In genomic region chr8:105265128-105265527, GRCm38 (mm10) we compare ENCODE assay signal across 8 mouse cellular contexts. TPM values are rescaled to one million over a fixed set of nuclear protein-coding genes. Genes with fewer than 3 reads are reported as not detected.
DNase-seq lines count a peak whose midpoint lies in the region; ATAC-seq and TF ChIP-seq lines count a peak whose summit lies in the region.

No protein-coding gene starts in this region.

- WGBS in heart, embryonic 11.5 days (ENCODE audit: insufficient replicate concordance) = 17% methylated on average over 10 of the region's 10 CpGs
- WGBS in lung, adult 2 months = 6% methylated on average over 10 of the region's 10 CpGs

- peak overlapping the region; percentile 81 for H3K4me3 ChIP-seq in heart, embryonic 11.5 days (ENCODE audit: low read depth, low read length)
- peak overlapping the region; percentile 49 for H3K4me3 ChIP-seq in lung, adult 2 months (replicated peaks; ENCODE audit: extremely low read depth, low read depth, low read length)

- H3K27me3 ChIP-seq in heart, embryonic 11.5 days (ENCODE audit: control insufficient read depth, insufficient read depth, low read length) = peaks cover 58% of the 10 kb centered on the region

- TF ChIP-seq CTCF in lung, adult 2 months (IDR thresholded peaks at IDR 0.05; ENCODE audit: insufficient read depth, low read length) = no peak

- H3K9me3 ChIP-seq in heart, embryonic 11.5 days (replicated peaks; ENCODE audit: control insufficient read depth, low read length) = peaks cover 5% of the 10 kb centered on the region; the same call in 1 of the 2 replicates

- H3K9ac ChIP-seq in heart, embryonic 11.5 days (ENCODE audit: low read depth, low read length) = peak overlapping the region; percentile 76; the same call in 1 of the 2 replicates

- peak; percentile 15; the same call in 1 of the 2 replicates for TF ChIP-seq POLR2A in lung, adult 2 months (IDR thresholded peaks at IDR 0.05; ENCODE audit: borderline replicate concordance, extremely low read depth, low read depth, low read length)

- intact Hi-C loops in heart, postnatal 14 days (cut with DNase I) = no loop called here

- DNase-seq in heart, postnatal 14 days = no peak
- peak; percentile 88 for DNase-seq in induced T-regulatory cell, adult 2 months (ENCODE audit: low read depth)
- DNase-seq in lung, adult 2 months = peak; percentile 32
- no peak for DNase-seq in urinary bladder, postnatal 4 days (ENCODE audit: low spot score in 2 of 2)
- no peak for DNase-seq in right cerebral cortex, postnatal 10 days (ENCODE audit: low spot score in 2 of 2)

- H3K4me1 ChIP-seq in heart, embryonic 11.5 days (ENCODE audit: control insufficient read depth, insufficient read depth, low read length) = peaks cover 19% of the 10 kb centered on the region
- peaks cover 10% of the 10 kb centered on the region for H3K4me1 ChIP-seq in lung, adult 2 months (ENCODE audit: control insufficient read depth, insufficient read depth, low read length)

- H3K27ac ChIP-seq in heart, embryonic 11.5 days (ENCODE audit: low read depth, low read length) = no peak overlapping the region

- H3K4me2 ChIP-seq in heart, embryonic 11.5 days = peak overlapping the region; percentile 97

- no peak for ATAC-seq in heart, embryonic 11.5 days (replicated peaks; ENCODE audit: insufficient number of reproducible peaks, low FRiP score, low TSS enrichment)
- peak; percentile 55 for ATAC-seq in common myeloid progenitor, adult 5-6 weeks (replicated peaks; ENCODE audit: low read depth, poor library complexity, severe bottlenecking)
- ATAC-seq in neutrophil, adult 5-6 weeks (ENCODE audit: extremely low read depth, insufficient number of reproducible peaks, low FRiP score, poor library complexity, severe bottlenecking) = peak; percentile 74

- H3K36me3 ChIP-seq in heart, embryonic 11.5 days (ENCODE audit: control insufficient read depth, insufficient read depth, low read length) = no peaks in the 10 kb centered on the region

RNA-seq across cellular contexts. Expression of gene Fbxl8, which starts 0.7 kb away (rescaled TPM):
- polyA plus RNA-seq in heart, embryonic 11.5 days (2014; fragmentation: Nextera tagmentation; extraction: Ambion mirVana) = 2.3 and 2.8 TPM in 2 replicates
- 1 to 10 TPM; 2.4 to 3.1 TPM for total RNA-seq in heart, postnatal 14 days (2021)
- 5.2 and 5.6 TPM in 2 replicates for total RNA-seq in common myeloid progenitor, adult 5-6 weeks (2017)
- polyA plus RNA-seq in lung, adult 2 months (2012; rRNA removed) = 15.5 and 16.8 TPM in 2 replicates
- total RNA-seq in neutrophil, adult 5-6 weeks (2017) = 4.0 and 4.5 TPM in 2 replicates

RNA-seq across cellular contexts. Expression of gene Tradd, which starts 0.7 kb away (rescaled TPM):
- polyA plus RNA-seq in heart, embryonic 11.5 days (2014; fragmentation: Nextera tagmentation; extraction: Ambion mirVana) = 14.3 and 17.0 TPM in 2 replicates
- 1 to 10 TPM; 6.3 to 7.2 TPM for total RNA-seq in heart, postnatal 14 days (2021)
- 14.2 and 19.1 TPM in 2 replicates for total RNA-seq in common myeloid progenitor, adult 5-6 weeks (2017)
- 21.3 and 23.8 TPM in 2 replicates for polyA plus RNA-seq in lung, adult 2 months (2012; rRNA removed)
- total RNA-seq in neutrophil, adult 5-6 weeks (2017) = 15.7 and 19.2 TPM in 2 replicates

RNA-seq across cellular contexts. Expression of gene Hsf4, which starts 4.5 kb away (rescaled TPM):
- polyA plus RNA-seq in heart, embryonic 11.5 days (2014; fragmentation: Nextera tagmentation; extraction: Ambion mirVana) = not detected in 2 replicates
- under 1 TPM; 0.73 to 0.96 TPM for total RNA-seq in heart, postnatal 14 days (2021)
- not detected in 2 replicates for total RNA-seq in common myeloid progenitor, adult 5-6 weeks (2017)
- 20.3 and 22.1 TPM in 2 replicates for polyA plus RNA-seq in lung, adult 2 months (2012; rRNA removed)
- total RNA-seq in neutrophil, adult 5-6 weeks (2017) = not detected in 2 replicates

RNA-seq across cellular contexts. Expression of gene B3gnt9, which starts 10.2 kb away (rescaled TPM):
- 8.6 and 10.0 TPM in 2 replicates for polyA plus RNA-seq in heart, embryonic 11.5 days (2014; fragmentation: Nextera tagmentation; extraction: Ambion mirVana)
- 1 to 10 TPM; 5.1 to 5.6 TPM for total RNA-seq in heart, postnatal 14 days (2021)
- 0.18 TPM in 1 of 2 replicates, not detected in the other for total RNA-seq in common myeloid progenitor, adult 5-6 weeks (2017)
- 35.5 and 39.2 TPM in 2 replicates for polyA plus RNA-seq in lung, adult 2 months (2012; rRNA removed)
- total RNA-seq in neutrophil, adult 5-6 weeks (2017) = 0.35 and 0.74 TPM in 2 replicates

RNA-seq across cellular contexts. Expression of gene Nol3, which starts 10.8 kb away (rescaled TPM):
- 1.8 and 2.0 TPM in 2 replicates for polyA plus RNA-seq in heart, embryonic 11.5 days (2014; fragmentation: Nextera tagmentation; extraction: Ambion mirVana)
- 10 to 100 TPM; 17.9 to 19.0 TPM for total RNA-seq in heart, postnatal 14 days (2021)
- 0.05 TPM in 1 of 2 replicates, not detected in the other for total RNA-seq in common myeloid progenitor, adult 5-6 weeks (2017)
- polyA plus RNA-seq in lung, adult 2 months (2012; rRNA removed) = 10.7 and 11.8 TPM in 2 replicates
- total RNA-seq in neutrophil, adult 5-6 weeks (2017) = not detected in 2 replicates

Comparison
In these comparisons a context has a peak if more than half of its experiments do, and no peak if none do; other contexts are left out.
1. DNase-seq: peak in induced T-regulatory cell, adult 2 months (single experiment) and lung, adult 2 months (single experiment); none in heart, postnatal 14 days (0 of 2), urinary bladder, postnatal 4 days (0 of 2) and right cerebral cortex, postnatal 10 days (0 of 2).